Mouse (Mus musculus) cerebellum, adult 2 months (tissue): ENCODE results near the gene Trim15.

Source experiments
- CTCF ChIP-seq: fragments of 200-500 bp; IDR thresholded peaks from 2 replicates; pipeline ENCODE4 v1.5.1; 2011; ENCODE audit warnings: low read depth, mild to moderate bottlenecking, control low read depth, low read length, moderate library complexity, borderline replicate concordance; ENCODE audit not compliant: insufficient read depth
- POLR2A ChIP-seq: fragments of 200-500 bp; IDR thresholded peaks from 2 replicates; pipeline ENCODE4 v1.6.1; 2011; ENCODE audit warnings: low read length, control low read depth, borderline replicate concordance; ENCODE audit not compliant: insufficient read depth

- no peak for TF ChIP-seq POLR2A
- TF ChIP-seq CTCF: no peak
Observed at GRCm38 (mm10) chr17:36909802-36910201, 42.8 kb upstream of the Trim15 start.
